Mouse (Mus musculus) small intestine, adult 2 months (tissue): Measurements from ENCODE around the gene Mthfr. TPM values are rescaled to one million over a fixed set of nuclear protein-coding genes. Genes with fewer than 3 reads are reported as not detected.

Experiments
- H3K27ac ChIP-seq: fragments of 200-500 bp; 2 replicates; pipeline ENCODE4 v1.5.1; 2012; ENCODE audit warnings: low read depth, low read length, control low read depth, inconsistent platforms; ENCODE audit not compliant: insufficient read depth
- H3K27me3 ChIP-seq: fragments of 200-500 bp; 2 replicates; pipeline ENCODE4 v1.6.1; 2012; ENCODE audit warnings: mild to moderate bottlenecking, moderate library complexity, low read length, inconsistent platforms; ENCODE audit not compliant: control insufficient read depth, insufficient read depth
- H3K36me3 ChIP-seq: fragments of 200-500 bp; 2 replicates; pipeline ENCODE4 v1.6.1; 2012; ENCODE audit warnings: mild to moderate bottlenecking, low read length, control low read depth, inconsistent platforms; ENCODE audit not compliant: control insufficient read depth, insufficient read depth
- H3K4me1 ChIP-seq: fragments of 200-500 bp; 2 replicates; pipeline ENCODE4 v1.6.1; 2012; ENCODE audit warnings: low read length, inconsistent platforms, mixed read lengths; ENCODE audit not compliant: control insufficient read depth, insufficient read depth, insufficient read length
- H3K4me3 ChIP-seq: fragments of 200-500 bp; 2 replicates; pipeline ENCODE4 v1.5.1; 2012; ENCODE audit warnings: low read depth, mild to moderate bottlenecking, control low read depth, inconsistent platforms, low read length, moderate library complexity
- CTCF ChIP-seq: fragments of 200-500 bp; IDR thresholded peaks from 2 replicates; pipeline ENCODE4 v1.5.1; 2012; ENCODE audit warnings: low read depth, mild to moderate bottlenecking, control low read depth, inconsistent platforms, low read length, moderate library complexity, mixed read lengths; ENCODE audit not compliant: insufficient replicate concordance, insufficient read length; ENCODE audit errors: extremely low read depth
- POLR2A ChIP-seq: fragments of 200-500 bp; IDR thresholded peaks from 2 replicates; pipeline ENCODE4 v1.6.1; 2012; ENCODE audit warnings: low read depth, mild to moderate bottlenecking, control low read depth, inconsistent platforms, low read length, moderate library complexity
- WGBS: fragments of 180-500 bp; shearing (Covaris S2); methylation state at CpG from one replicate; pipeline ENCODE4 v1.1.7; 2018; 5-methylcytosine and 5-hydroxymethylcytosine counted together
- polyA plus RNA-seq: library from polyadenylated mRNA; depleted of rRNA; stranded (reverse); fragments of >200 nt; gene quantifications from 2 replicates; pipeline ENCODE4 v1.2.3, GENCODE M21; 2012

Gene Mthfr
- polyA plus RNA-seq, 1 experiment = 8.8 TPM

DNA sequence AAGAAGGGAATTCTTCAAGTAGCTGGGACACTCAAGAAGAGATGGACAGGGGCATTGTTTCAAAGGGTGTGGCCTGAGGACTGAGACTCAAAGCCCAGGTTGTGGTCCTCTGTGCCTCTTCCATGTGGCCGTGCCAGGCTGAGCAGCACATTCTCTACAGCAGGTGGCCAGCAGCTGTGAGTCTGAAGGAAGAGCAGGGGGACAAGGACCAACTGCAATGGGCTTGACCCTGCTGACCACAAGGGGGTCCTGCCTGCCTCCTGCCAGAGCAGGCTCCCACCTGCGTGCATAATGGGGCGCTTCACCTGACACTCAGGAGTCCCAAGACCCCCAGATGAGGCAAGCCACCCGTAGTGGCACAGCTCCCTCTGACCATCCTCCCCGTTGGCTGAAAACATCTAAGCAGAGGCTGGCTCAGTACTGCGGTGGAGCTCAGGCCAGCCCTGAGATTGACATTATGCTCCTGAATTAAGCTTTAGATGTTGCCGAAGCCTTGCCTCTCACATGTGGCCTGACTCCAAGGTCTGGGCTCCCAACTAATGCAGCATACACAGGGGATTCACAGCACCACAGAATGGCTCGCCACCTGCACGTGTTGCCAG, 19.4 kb downstream of the Mthfr start:
- H3K27me3 ChIP-seq = no peaks in the 10 kb centered on the region
- peaks cover 6% of the 10 kb centered on the region; the same call in 1 of the 2 replicates for H3K36me3 ChIP-seq
- H3K4me1 ChIP-seq = no peaks in the 10 kb centered on the region
- no peak overlapping the region for H3K4me3 ChIP-seq
- 91% methylated on average over 9 of the region's 9 CpGs for WGBS
- no peak overlapping the region for H3K27ac ChIP-seq
- TF ChIP-seq POLR2A (no peak), CTCF (no peak)

- H3K27ac ChIP-seq = no peak overlapping the region
- TF ChIP-seq POLR2A = no peak
- TF ChIP-seq CTCF = no peak
- H3K36me3 ChIP-seq = peaks cover 6% of the 10 kb centered on the region; the same call in 1 of the 2 replicates
- H3K4me1 ChIP-seq = no peaks in the 10 kb centered on the region
- 87% methylated on average over 6 of the region's 6 CpGs for WGBS
- no peaks in the 10 kb centered on the region for H3K27me3 ChIP-seq
- no peak overlapping the region for H3K4me3 ChIP-seq
Observed at GRCm38 (mm10) chr4:148058993-148059392, 20.1 kb downstream of the Mthfr start.

DNA sequence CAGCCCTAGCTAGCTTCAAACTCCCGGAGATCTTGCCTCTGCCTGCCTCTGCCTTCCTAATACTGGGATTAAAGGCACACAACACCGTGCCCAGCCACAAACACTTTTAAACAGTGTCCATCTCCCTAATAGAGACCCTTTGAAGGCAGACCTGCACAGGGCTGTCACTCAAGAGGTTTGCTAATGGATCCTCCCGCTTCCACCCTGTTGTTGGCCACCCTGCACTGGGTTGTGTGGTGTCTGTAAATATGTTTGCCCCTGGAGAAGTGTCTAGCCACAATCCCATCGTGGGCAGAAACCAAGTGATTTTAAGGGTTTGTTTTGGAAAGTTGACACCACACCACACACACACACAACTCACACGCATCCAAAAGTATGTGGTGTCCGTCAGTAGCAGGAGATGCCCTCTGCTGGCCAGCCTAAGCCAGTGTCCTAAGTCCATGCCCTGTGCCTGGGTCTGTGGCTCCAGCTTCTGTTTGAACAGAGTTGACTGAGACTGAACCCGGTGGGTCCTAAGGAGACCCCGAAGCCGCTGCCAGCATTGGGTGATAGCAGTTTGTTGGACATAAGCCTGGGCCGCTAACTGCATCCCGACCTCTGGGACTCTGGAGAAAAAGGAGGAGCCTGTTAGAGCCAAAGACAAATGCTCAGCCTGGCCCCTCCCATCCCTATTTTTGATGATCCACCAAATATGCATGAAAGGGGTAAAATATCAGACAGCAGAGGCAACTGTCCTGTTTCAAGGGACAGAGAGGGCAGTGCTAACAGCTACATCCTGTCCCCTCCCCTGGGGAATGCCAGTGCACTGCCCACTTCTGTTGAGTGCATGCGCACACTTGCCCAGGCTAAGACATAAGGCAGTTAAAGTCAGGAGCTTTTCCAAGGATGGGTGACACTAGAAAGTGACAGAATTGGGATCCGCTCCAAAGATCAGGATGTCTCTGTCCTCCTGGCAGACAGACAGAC, 21.5 kb downstream of the Mthfr start:
- H3K36me3 ChIP-seq = peaks cover 5% of the 10 kb centered on the region; the same call in 1 of the 2 replicates
- no peaks in the 10 kb centered on the region for H3K4me1 ChIP-seq
- WGBS = 43% methylated on average over 13 of the region's 13 CpGs
- H3K27ac ChIP-seq = no peak overlapping the region
- H3K4me3 ChIP-seq = no peak overlapping the region
- no peaks in the 10 kb centered on the region for H3K27me3 ChIP-seq
- TF ChIP-seq POLR2A = no peak
- peak; percentile 65; the same call in 1 of the 2 replicates for TF ChIP-seq CTCF

- Histone ChIP-seq H3K4me1 (no peaks in the 10 kb centered on the region), H3K36me3 (no peaks in the 10 kb centered on the region), H3K4me3 (no peak overlapping the region), H3K27me3 (no peaks in the 10 kb centered on the region), H3K27ac (no peak overlapping the region)
- WGBS = 81% methylated on average over 9 of the region's 9 CpGs
- TF ChIP-seq CTCF (no peak), POLR2A (no peak)
Observed at GRCm38 (mm10) chr4:148061086-148061480, 22.2 kb downstream of the Mthfr start.

GRCm38 (mm10) chr4:148065702-148066400, 27.0 kb downstream of the Mthfr start:
- no peak overlapping the region for H3K27ac ChIP-seq
- no peaks in the 10 kb centered on the region for H3K27me3 ChIP-seq
- 44% methylated on average over 6 of the region's 6 CpGs for WGBS
- no peaks in the 10 kb centered on the region; the same call in 1 of the 2 replicates for H3K4me1 ChIP-seq
- no peaks in the 10 kb centered on the region for H3K36me3 ChIP-seq
- TF ChIP-seq POLR2A (no peak), CTCF (no peak)
- H3K4me3 ChIP-seq = no peak overlapping the region

GRCm38 (mm10) chr4:148066401-148066744, 27.5 kb downstream of the Mthfr start:
- WGBS = 49% methylated on average over 9 of the region's 9 CpGs
- TF ChIP-seq CTCF = no peak
- TF ChIP-seq POLR2A = no peak
- H3K4me1 ChIP-seq = no peaks in the 10 kb centered on the region; the same call in 1 of the 2 replicates
- no peak overlapping the region for H3K27ac ChIP-seq
- no peaks in the 10 kb centered on the region for H3K27me3 ChIP-seq
- H3K36me3 ChIP-seq = no peaks in the 10 kb centered on the region
- H3K4me3 ChIP-seq = no peak overlapping the region

DNA sequence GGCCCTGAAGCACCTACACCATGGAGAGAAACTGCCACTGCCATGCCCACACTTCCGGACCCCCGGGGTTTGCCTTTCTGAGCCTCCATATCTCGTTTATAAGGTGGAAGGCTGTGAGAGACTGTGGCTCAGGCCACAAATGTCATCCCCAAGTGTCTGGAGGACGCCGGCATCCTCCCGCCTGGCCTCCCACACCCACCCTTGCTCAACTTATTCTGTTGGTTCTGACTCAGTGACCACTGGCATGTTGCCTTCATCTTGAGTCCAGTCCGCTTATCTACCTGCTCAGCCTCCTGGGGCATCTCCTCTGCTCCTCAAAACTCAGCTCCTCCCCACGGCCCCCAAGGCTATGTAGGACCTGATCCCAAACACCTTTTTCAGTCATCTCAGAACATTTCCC, 28.5 kb downstream of the Mthfr start:
- Histone ChIP-seq H3K4me1 (no peaks in the 10 kb centered on the region; the same call in 1 of the 2 replicates), H3K27me3 (no peaks in the 10 kb centered on the region), H3K36me3 (no peaks in the 10 kb centered on the region), H3K4me3 (no peak overlapping the region), H3K27ac (no peak overlapping the region)
- TF ChIP-seq POLR2A (no peak), CTCF (no peak)
- 89% methylated on average over 8 of the region's 8 CpGs for WGBS
